Mouse (Mus musculus): ENCODE results near the gene Sik2. TPM values are rescaled to one million over a fixed set of nuclear protein-coding genes. Genes with fewer than 3 reads are reported as not detected.

Gene Sik2
- polyA plus RNA-seq, 1 experiment from 2014 or later: 18.5 TPM

DNA sequence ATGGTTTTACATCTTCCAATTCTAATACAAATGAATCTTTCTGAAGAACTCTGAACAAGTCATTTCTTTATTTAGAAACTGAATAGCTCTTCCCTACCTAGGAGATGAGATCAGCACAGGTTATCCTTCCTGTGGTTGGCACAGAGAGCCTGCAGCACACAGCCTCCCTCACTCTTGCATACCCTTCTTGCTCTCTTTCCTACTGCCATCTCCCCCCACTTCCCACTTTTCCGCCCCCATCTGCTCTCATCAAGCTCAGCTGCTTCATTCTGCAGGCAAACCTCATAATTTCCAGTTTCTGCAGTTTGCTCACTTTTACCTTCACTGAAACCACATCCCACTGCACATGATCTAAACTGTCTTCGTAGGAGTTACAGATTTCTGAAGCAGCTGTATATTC lies 42.6 kb downstream of the Sik2 start:
- 73% methylated on average over 2 of the region's 2 CpGs for WGBS
- no peak overlapping the region for H3K27ac ChIP-seq (ENCODE audit: low read length)
- no peak overlapping the region for H3K9ac ChIP-seq (ENCODE audit: low read length)
- no peak overlapping the region for H3K4me3 ChIP-seq (ENCODE audit: low read length)
- no peak overlapping the region for H3K4me2 ChIP-seq (ENCODE audit: low read depth, low read length)
- H3K4me1 ChIP-seq (ENCODE audit: control insufficient read depth, insufficient read depth, low read length): peaks cover 5% of the 10 kb centered on the region; the same call in 1 of the 2 replicates
- no peaks in the 10 kb centered on the region for H3K36me3 ChIP-seq (ENCODE audit: control insufficient read depth, insufficient read depth)
- ATAC-seq (replicated peaks; ENCODE audit: extremely low read depth, insufficient read depth, low FRiP score): no peak
- no peaks in the 10 kb centered on the region for H3K27me3 ChIP-seq (ENCODE audit: control insufficient read depth, insufficient read depth, low read length)
- no peaks in the 10 kb centered on the region for H3K9me3 ChIP-seq (replicated peaks; ENCODE audit: control insufficient read depth, low read length)

DNA sequence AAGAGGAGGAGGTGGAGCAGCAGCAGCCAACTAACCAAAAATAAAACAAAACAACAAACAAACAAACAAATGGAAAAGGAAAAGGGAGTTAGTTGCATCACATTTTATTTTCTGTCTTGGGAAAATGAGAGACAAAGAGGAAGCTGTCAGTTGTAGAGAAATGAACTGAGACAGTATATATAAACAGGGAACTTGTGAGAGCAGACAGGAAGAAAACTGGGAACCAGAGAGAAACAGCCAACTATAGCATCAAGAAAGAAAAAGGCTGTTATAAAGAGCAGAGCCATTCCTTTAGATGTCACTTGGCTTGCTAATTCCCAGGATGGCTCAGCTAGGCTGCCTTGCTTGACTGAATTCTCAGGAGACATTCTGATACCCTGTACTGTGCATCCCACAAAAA lies 43.5 kb downstream of the Sik2 start:
- H3K4me3 ChIP-seq (ENCODE audit: low read length): no peak overlapping the region
- H3K9me3 ChIP-seq (replicated peaks; ENCODE audit: control insufficient read depth, low read length): no peaks in the 10 kb centered on the region
- no peaks in the 10 kb centered on the region for H3K36me3 ChIP-seq (ENCODE audit: control insufficient read depth, insufficient read depth)
- H3K9ac ChIP-seq (ENCODE audit: low read length): no peak overlapping the region
- no peaks in the 10 kb centered on the region for H3K27me3 ChIP-seq (ENCODE audit: control insufficient read depth, insufficient read depth, low read length)
- H3K4me1 ChIP-seq (ENCODE audit: control insufficient read depth, insufficient read depth, low read length): peaks cover 5% of the 10 kb centered on the region; the same call in 1 of the 2 replicates
- ATAC-seq (replicated peaks; ENCODE audit: extremely low read depth, insufficient read depth, low FRiP score): no peak
- H3K27ac ChIP-seq (ENCODE audit: low read length): no peak overlapping the region
- H3K4me2 ChIP-seq (ENCODE audit: low read depth, low read length): no peak overlapping the region

DNA sequence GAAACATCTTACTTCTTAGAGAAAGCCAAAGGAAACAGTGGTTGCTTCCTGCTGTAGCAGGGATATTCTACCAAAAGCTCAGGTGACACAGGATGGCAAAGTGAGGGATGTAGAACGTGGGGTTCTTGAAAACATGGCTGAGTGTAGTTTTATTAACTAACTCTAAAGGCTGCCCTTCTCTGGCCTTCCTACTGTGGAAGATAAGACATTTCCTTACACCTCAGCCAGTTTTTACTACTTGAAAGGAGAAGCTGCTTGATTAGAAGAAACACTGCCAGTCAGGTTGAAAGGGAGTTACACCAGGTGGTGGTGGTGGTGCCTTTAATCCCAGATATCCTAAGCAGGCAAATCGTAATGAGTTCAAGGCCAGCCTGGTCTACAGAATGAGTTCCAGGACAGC lies 44.0 kb downstream of the Sik2 start:
- ATAC-seq (replicated peaks; ENCODE audit: extremely low read depth, insufficient read depth, low FRiP score): no peak
- H3K4me3 ChIP-seq (ENCODE audit: low read length): no peak overlapping the region
- no peak overlapping the region for H3K4me2 ChIP-seq (ENCODE audit: low read depth, low read length)
- 59% methylated on average over 2 of the region's 2 CpGs for WGBS
- no peaks in the 10 kb centered on the region for H3K36me3 ChIP-seq (ENCODE audit: control insufficient read depth, insufficient read depth)
- H3K9me3 ChIP-seq (replicated peaks; ENCODE audit: control insufficient read depth, low read length): no peaks in the 10 kb centered on the region
- H3K9ac ChIP-seq (ENCODE audit: low read length): no peak overlapping the region
- H3K4me1 ChIP-seq (ENCODE audit: control insufficient read depth, insufficient read depth, low read length): peaks cover 5% of the 10 kb centered on the region; the same call in 1 of the 2 replicates
- no peaks in the 10 kb centered on the region for H3K27me3 ChIP-seq (ENCODE audit: control insufficient read depth, insufficient read depth, low read length)
- H3K27ac ChIP-seq (ENCODE audit: low read length): no peak overlapping the region

DNA sequence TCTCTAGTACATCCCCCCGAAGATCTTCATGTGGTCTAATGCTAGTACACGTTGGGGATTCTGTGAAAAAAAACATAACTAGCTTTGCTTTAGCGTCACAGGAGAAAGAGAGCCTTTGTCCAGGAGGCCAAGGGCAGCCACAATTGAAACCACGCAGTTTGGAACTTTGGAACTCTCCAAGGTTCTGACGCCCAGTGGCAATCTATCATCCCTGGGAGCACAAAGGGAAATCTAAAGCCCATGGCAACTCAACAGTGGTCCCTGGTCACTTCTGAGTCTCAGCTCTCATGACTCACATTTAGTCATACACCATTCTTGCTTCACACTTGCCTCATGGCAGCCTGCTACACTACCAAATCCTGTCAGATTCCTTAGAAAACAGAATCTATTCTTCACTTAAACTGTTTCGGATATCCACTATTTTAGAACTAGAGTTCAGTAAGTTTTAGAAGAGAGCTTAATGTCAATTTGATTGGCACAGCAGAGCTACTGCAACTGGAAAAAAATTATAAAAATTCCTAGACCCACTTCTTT lies 50.9 kb downstream of the Sik2 start:
- no peaks in the 10 kb centered on the region for H3K4me1 ChIP-seq (ENCODE audit: control insufficient read depth, insufficient read depth, low read length)
- peaks cover 2% of the 10 kb centered on the region; the same call in 1 of the 2 replicates for H3K36me3 ChIP-seq (ENCODE audit: control insufficient read depth, insufficient read depth)
- no peaks in the 10 kb centered on the region for H3K27me3 ChIP-seq (ENCODE audit: control insufficient read depth, insufficient read depth, low read length)
- 0 out of 2 replicates have a peak, but pooled peaks cover 3% of the 10 kb centered on the region for H3K9me3 ChIP-seq (replicated peaks; ENCODE audit: control insufficient read depth, low read length)
- ATAC-seq (replicated peaks; ENCODE audit: extremely low read depth, insufficient read depth, low FRiP score): no peak
- no peak overlapping the region for H3K9ac ChIP-seq (ENCODE audit: low read length)
- WGBS: 52% methylated on average over 6 of the region's 6 CpGs
- no peak overlapping the region for H3K27ac ChIP-seq (ENCODE audit: low read length)
- H3K4me3 ChIP-seq (ENCODE audit: low read length): no peak overlapping the region
- no peak overlapping the region for H3K4me2 ChIP-seq (ENCODE audit: low read depth, low read length)

DNA sequence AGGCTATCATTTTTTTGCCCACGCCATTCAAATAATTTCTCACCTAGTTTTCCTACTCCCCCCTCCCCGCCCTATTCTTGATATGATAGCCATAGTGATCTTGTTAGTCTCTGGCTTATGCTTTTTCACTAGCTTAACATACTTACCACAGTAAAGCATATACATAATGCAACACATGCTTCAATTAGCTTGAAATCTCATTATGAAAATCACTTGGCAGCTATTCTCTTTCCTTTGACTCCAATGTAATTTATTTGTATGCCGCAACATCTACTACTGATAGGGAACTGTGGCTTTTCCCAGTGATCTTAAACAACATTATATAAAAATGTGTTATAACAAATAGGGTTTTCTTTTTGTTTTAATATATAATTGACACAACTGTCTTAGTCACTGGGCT lies 53.7 kb downstream of the Sik2 start:
- H3K4me1 ChIP-seq (ENCODE audit: control insufficient read depth, insufficient read depth, low read length): no peaks in the 10 kb centered on the region
- WGBS: 94% methylated on average over 3 of the region's 3 CpGs
- H3K9ac ChIP-seq (ENCODE audit: low read length): no peak overlapping the region
- no peak overlapping the region for H3K4me2 ChIP-seq (ENCODE audit: low read depth, low read length)
- H3K27ac ChIP-seq (ENCODE audit: low read length): no peak overlapping the region
- H3K27me3 ChIP-seq (ENCODE audit: control insufficient read depth, insufficient read depth, low read length): no peaks in the 10 kb centered on the region
- peaks cover 2% of the 10 kb centered on the region; the same call in 1 of the 2 replicates for H3K36me3 ChIP-seq (ENCODE audit: control insufficient read depth, insufficient read depth)
- no peak overlapping the region for H3K4me3 ChIP-seq (ENCODE audit: low read length)
- H3K9me3 ChIP-seq (replicated peaks; ENCODE audit: control insufficient read depth, low read length): 0 out of 2 replicates have a peak, but pooled peaks cover 3% of the 10 kb centered on the region
- no peak for ATAC-seq (replicated peaks; ENCODE audit: extremely low read depth, insufficient read depth, low FRiP score)

DNA sequence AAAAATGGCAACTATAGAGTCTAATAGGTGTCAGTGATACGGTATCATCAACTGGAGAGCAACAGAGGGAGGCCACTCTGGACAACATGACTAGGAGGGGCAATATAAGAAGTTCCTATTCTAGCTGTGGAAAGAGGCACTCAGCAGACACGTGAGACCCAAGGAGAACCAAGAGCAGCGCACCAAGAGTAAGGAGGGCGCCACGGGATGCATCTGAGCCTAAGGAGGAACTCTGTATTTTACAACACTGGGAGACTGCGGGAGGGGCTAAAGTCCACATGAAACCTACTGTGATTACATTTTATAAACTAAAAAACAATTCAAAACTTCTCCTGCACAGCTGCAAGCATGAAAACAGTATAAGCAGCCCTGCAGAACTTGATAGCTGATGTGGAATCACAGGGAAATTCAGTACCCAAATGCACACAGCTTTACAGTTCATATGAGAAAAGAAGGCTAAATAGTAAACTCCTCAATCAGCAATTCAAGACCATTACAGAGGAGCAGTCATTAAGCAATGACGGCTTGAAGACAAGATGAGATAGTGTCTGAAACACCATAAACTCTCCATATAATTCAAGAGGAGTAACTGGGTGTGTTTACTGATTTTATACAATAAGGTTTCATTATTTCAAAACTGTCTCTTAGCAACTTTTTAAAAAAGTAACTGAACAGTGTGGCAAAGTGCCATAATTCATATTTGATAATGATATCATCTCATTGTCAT lies 60.6 kb downstream of the Sik2 start:
- no peak overlapping the region for H3K4me2 ChIP-seq (ENCODE audit: low read depth, low read length)
- no peak overlapping the region for H3K4me3 ChIP-seq (ENCODE audit: low read length)
- WGBS: 88% methylated on average over 7 of the region's 7 CpGs
- no peaks in the 10 kb centered on the region for H3K36me3 ChIP-seq (ENCODE audit: control insufficient read depth, insufficient read depth)
- no peak overlapping the region for H3K27ac ChIP-seq (ENCODE audit: low read length)
- ATAC-seq (replicated peaks; ENCODE audit: extremely low read depth, insufficient read depth, low FRiP score): no peak
- no peaks in the 10 kb centered on the region for H3K9me3 ChIP-seq (replicated peaks; ENCODE audit: control insufficient read depth, low read length)
- no peaks in the 10 kb centered on the region for H3K4me1 ChIP-seq (ENCODE audit: control insufficient read depth, insufficient read depth, low read length)
- no peak overlapping the region for H3K9ac ChIP-seq (ENCODE audit: low read length)
- no peaks in the 10 kb centered on the region for H3K27me3 ChIP-seq (ENCODE audit: control insufficient read depth, insufficient read depth, low read length)

DNA sequence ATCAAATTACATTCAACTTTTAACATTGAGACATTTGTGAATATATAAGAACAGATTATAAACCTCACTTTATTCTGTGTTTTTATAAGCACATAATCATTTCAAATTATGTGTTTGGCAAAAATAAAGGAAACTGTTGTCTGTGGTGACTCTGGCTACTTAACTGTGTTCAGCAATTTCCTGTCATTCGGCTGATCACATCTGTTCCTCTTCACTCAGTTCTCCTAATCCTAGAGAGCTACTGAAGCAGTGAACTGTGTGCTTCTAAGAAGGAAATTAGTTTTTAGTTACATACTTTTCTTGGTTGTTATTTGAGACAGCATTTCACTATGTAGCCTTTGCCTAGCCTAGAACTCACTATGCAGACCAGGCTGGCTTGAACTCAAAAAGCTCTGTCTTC lies 62.5 kb downstream of the Sik2 start:
- Histone ChIP-seq H3K27me3 (ENCODE audit: control insufficient read depth, insufficient read depth, low read length) (no peaks in the 10 kb centered on the region), H3K4me2 (ENCODE audit: low read depth, low read length) (no peak overlapping the region), H3K9me3 (replicated peaks; ENCODE audit: control insufficient read depth, low read length) (no peaks in the 10 kb centered on the region), H3K27ac (ENCODE audit: low read length) (no peak overlapping the region), H3K4me3 (ENCODE audit: low read length) (no peak overlapping the region), H3K9ac (ENCODE audit: low read length) (no peak overlapping the region), H3K4me1 (ENCODE audit: control insufficient read depth, insufficient read depth, low read length) (no peaks in the 10 kb centered on the region), H3K36me3 (ENCODE audit: control insufficient read depth, insufficient read depth) (no peaks in the 10 kb centered on the region)
- WGBS: 41% methylated on average over 1 of the region's 1 CpGs
- ATAC-seq (replicated peaks; ENCODE audit: extremely low read depth, insufficient read depth, low FRiP score): no peak

DNA sequence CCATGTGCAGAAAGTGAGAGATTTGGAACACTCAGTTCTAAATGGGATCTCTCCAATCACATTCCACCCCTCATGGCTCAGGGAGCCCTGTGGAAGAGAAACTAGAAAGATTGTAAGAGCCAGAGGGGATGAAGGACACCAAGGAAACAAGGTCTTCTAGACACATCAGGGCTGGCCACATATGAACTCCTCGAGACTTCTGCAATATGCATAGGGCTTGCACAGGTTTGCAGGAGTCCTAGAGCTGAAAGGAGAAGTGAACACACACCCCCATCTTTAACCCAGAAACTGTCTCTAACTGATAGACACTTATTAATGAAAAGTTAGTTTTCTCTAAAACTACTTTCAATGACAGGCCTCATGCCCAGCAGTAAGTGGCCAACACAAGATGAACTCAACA lies 64.0 kb downstream of the Sik2 start:
- no peaks in the 10 kb centered on the region for H3K27me3 ChIP-seq (ENCODE audit: control insufficient read depth, insufficient read depth, low read length)
- no peak overlapping the region for H3K4me2 ChIP-seq (ENCODE audit: low read depth, low read length)
- H3K27ac ChIP-seq (ENCODE audit: low read length): no peak overlapping the region
- H3K4me3 ChIP-seq (ENCODE audit: low read length): no peak overlapping the region
- H3K36me3 ChIP-seq (ENCODE audit: control insufficient read depth, insufficient read depth): no peaks in the 10 kb centered on the region
- no peaks in the 10 kb centered on the region for H3K9me3 ChIP-seq (replicated peaks; ENCODE audit: control insufficient read depth, low read length)
- ATAC-seq (replicated peaks; ENCODE audit: extremely low read depth, insufficient read depth, low FRiP score): no peak
- WGBS: 92% methylated on average over 1 of the region's 1 CpGs
- H3K9ac ChIP-seq (ENCODE audit: low read length): no peak overlapping the region
- no peaks in the 10 kb centered on the region for H3K4me1 ChIP-seq (ENCODE audit: control insufficient read depth, insufficient read depth, low read length)

DNA sequence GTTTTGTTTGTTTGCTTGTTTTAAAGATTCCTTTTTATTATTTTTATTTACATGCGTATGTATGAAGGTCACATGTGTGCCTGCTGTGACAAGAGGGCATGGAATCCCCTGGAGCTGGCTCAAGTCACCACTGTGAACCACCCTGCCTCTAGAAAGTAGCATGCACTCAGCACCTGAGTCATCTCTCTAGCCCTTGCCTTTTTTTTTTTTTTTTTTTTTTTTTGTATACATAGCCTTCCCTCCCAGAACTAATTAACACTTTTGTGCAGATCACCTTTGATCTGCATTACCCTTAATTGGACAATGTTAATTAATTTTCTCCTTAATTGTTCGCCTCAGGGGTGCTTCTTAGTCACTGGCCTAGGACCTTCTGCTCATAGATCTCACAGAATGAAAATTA lies 66.2 kb downstream of the Sik2 start:
- Histone ChIP-seq H3K4me3 (ENCODE audit: low read length) (no peak overlapping the region), H3K4me2 (ENCODE audit: low read depth, low read length) (no peak overlapping the region), H3K4me1 (ENCODE audit: control insufficient read depth, insufficient read depth, low read length) (no peaks in the 10 kb centered on the region), H3K9me3 (replicated peaks; ENCODE audit: control insufficient read depth, low read length) (no peaks in the 10 kb centered on the region), H3K36me3 (ENCODE audit: control insufficient read depth, insufficient read depth) (no peaks in the 10 kb centered on the region), H3K9ac (ENCODE audit: low read length) (no peak overlapping the region), H3K27ac (ENCODE audit: low read length) (no peak overlapping the region), H3K27me3 (ENCODE audit: control insufficient read depth, insufficient read depth, low read length) (no peaks in the 10 kb centered on the region)
- WGBS: 89% methylated on average over 2 of the region's 2 CpGs
- ATAC-seq (replicated peaks; ENCODE audit: extremely low read depth, insufficient read depth, low FRiP score): no peak
